Mouse (Mus musculus) myocyte (in vitro differentiated cells): ENCODE results near the gene Dnah9.

ENCODE experiments used
- CEBPB ChIP-seq: IDR thresholded peaks from 2 replicates; pipeline ENCODE4 v1.6.1; 2011; ENCODE audit warnings: mild to moderate bottlenecking, moderate library complexity; ENCODE audit not compliant: poor library complexity, insufficient read depth, severe bottlenecking
- E2F4 ChIP-seq: IDR thresholded peaks from one replicate; pipeline ENCODE4 v1.6.1; 2011; ENCODE audit warnings: mild to moderate bottlenecking, control low read depth, moderate library complexity; ENCODE audit not compliant: insufficient read depth
- MAX ChIP-seq: IDR thresholded peaks from one replicate; pipeline ENCODE4 v1.6.1; 2011; ENCODE audit warnings: low read depth, mild to moderate bottlenecking, control low read depth
- MYOG ChIP-seq, 3 experiments: IDR thresholded peaks; one replicate each; pipeline ENCODE4 v1.6.1; 2011; ENCODE audit warnings: control low read depth in 2 of 3, low read depth in 2 of 3, mild to moderate bottlenecking in 2 of 3; ENCODE audit not compliant: insufficient read length in 2 of 3, control insufficient read depth in 1 of 3, insufficient read depth in 1 of 3
- POLR2A ChIP-seq: IDR thresholded peaks from one replicate; pipeline ENCODE4 v1.6.1; 2011; ENCODE audit warnings: low read depth, mild to moderate bottlenecking, control low read depth, moderate library complexity; ENCODE audit not compliant: insufficient read length
- POLR2AphosphoS2 ChIP-seq: IDR thresholded peaks from one replicate; pipeline ENCODE4 v1.6.1; 2011; ENCODE audit warnings: low read depth, control low read depth; ENCODE audit not compliant: insufficient read length
- REST ChIP-seq: IDR thresholded peaks from one replicate; pipeline ENCODE4 v1.6.1; 2011; ENCODE audit warnings: mild to moderate bottlenecking, control low read depth, moderate library complexity; ENCODE audit not compliant: insufficient read depth, insufficient read length
- SRF ChIP-seq: IDR thresholded peaks from one replicate; pipeline ENCODE4 v1.6.1; 2011; ENCODE audit warnings: low read depth; ENCODE audit not compliant: control insufficient read depth, insufficient read length
- TCF12 ChIP-seq: IDR thresholded peaks from one replicate; pipeline ENCODE4 v1.6.1; 2011; ENCODE audit warnings: mild to moderate bottlenecking, control low read depth; ENCODE audit not compliant: poor library complexity, insufficient read depth, severe bottlenecking
- TCF3 ChIP-seq: IDR thresholded peaks from one replicate; pipeline ENCODE4 v1.6.1; 2011; ENCODE audit warnings: low read depth, control low read depth; ENCODE audit not compliant: insufficient read length
- USF1 ChIP-seq: IDR thresholded peaks from one replicate; pipeline ENCODE4 v1.6.1; 2011; ENCODE audit warnings: low read depth, mild to moderate bottlenecking, control low read depth, moderate library complexity

GRCm38 (mm10) chr11:66188627-66189287, 20.4 kb upstream of the Dnah9 start:
- TF ChIP-seq MYOG (IDR thresholded peaks at IDR 0.05; ENCODE audit: control insufficient read depth in 1 of 3, insufficient read depth in 1 of 3, insufficient read length in 2 of 3, low read depth in 2 of 3) (no peak), POLR2A (no peak), TCF12 (no peak), E2F4 (no peak), POLR2AphosphoS2 (no peak), REST (no peak), MAX (no peak), CEBPB (no peak), SRF (no peak), USF1 (no peak), TCF3 (no peak)
